Mouse (Mus musculus): ENCODE measurements around the gene Pqlc3.
"Not testable (repeated sequence)": the region's sequence is repeated elsewhere in the genome, so short reads cannot be mapped to it uniquely, and the experiment has no call there.

Gene Pqlc3

GRCm38 (mm10) chr12:16999739-17000497 lies at the start of gene Pqlc3:
Gene Pqlc3 (minus strand): TSS chr12:17000408.
- DNase-seq (ENCODE audit: low read depth, low spot score), result no peak

GRCm38 (mm10) chr12:17049796-17050195 lies 49.6 kb upstream of the Pqlc3 start:
- DNase-seq (ENCODE audit: low read depth, low spot score), result no peak

DNA sequence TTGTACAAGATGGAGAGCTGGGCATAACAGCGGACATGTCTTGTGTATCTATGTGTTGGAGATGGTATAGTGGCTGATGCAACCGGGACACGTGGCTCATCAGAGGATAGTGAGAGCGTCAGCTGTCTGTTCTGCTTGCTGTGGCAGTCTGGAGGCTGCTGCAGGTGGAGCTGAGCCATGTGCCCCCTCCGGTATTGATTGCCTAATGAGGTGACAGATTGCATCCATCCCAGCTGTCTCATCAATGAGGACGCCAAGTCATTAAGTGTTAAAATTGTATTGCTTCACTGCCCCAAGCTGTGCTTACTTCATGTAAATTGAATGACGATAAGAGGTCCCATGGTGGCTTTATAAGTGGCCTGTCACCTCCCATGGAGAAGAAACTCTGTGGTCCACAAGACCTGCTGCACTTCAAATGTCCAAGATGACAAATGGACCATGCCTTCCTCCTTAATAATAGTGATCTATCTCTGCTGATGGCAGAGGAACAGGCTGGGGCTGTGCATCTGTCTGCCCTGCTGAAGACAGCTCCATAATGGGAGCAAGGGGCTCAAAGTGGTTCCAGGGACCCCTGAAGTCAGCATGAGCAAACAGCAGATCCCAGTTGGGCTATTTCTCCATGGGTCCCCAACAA lies 48.9 kb upstream of the Pqlc3 start:
- no peak for DNase-seq (ENCODE audit: low read depth, low spot score)

- no peak for DNase-seq (ENCODE audit: low read depth, low spot score)
These were observed 43.1 kb upstream of the Pqlc3 start for GRCm38 (mm10) chr12:17043311-17043710.

GRCm38 (mm10) chr12:17040567-17040966 lies 40.4 kb upstream of the Pqlc3 start:
- no peak for DNase-seq (ENCODE audit: low read depth, low spot score)

GRCm38 (mm10) chr12:17039415-17039814 lies 39.2 kb upstream of the Pqlc3 start:
- no peak for DNase-seq (ENCODE audit: low read depth, low spot score)

DNA sequence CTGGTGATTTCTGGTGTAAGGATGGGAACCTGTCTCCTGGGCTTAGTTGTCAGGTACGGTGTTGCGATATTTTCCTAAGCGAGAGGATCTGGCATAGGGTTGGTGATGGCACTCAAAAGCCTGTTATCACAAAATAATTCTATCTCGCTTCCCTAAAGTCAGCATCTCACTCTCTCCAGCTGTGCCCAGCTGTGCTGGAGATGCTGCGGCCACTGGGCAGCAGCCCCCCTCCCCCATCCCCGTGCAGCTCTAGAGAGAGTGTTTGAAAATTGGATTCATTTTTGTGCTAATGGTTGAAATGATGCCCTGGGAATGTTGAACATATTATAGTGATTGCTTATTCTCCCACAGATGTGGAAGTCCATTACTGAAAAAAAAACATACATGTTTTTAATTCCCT lies 38.0 kb upstream of the Pqlc3 start:
- no peak for DNase-seq (ENCODE audit: low read depth, low spot score)

DNA sequence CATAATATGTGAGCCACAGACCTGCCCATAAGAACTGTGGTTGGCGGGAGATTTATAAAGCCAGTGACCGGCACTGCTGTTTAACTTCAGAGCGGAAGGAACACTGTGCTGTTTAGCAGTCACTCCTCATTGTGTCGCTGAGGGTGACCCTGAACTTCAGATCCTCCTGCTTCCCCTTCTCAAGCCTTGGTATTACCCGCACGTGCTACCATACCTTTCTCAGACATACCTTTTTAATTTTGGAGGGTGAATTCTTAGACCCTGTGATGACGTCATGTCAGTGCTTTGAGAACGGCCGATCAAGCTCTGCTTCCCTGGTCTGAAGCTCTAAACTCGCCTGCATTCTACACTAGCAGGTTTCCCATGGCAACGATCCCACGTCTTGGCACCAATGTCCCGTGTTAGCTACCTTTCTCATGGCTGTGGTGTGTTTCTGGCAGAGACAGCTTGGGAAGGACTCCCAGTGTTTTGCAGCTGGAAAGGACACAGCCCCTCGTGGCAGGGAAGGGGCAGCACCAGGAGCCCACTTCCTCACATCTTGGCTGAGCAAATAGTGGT lies 36.9 kb upstream of the Pqlc3 start:
- no peak for DNase-seq (ENCODE audit: low read depth, low spot score)

DNA sequence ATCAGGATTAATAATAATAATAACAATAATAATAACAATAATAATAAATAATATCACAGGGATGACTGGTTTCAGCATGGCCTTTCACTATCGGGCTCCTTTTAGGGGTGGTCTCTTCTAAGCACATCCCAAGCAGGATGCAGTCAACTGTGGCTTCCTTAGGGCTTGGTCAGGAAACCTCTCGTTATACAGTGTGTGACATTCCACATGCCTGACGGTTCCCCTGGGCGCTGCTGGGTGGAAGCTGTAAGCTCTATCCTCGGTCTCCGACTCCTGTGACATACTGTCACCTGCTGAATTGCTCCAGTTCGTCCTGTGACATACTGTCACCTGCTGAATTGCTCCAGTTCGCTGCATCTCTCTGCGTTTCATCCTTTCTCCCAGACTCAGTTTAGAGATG lies 36.3 kb upstream of the Pqlc3 start:
- no peak for DNase-seq (ENCODE audit: low read depth, low spot score)

GRCm38 (mm10) chr12:17035128-17035527 lies 34.9 kb upstream of the Pqlc3 start:
- DNase-seq (ENCODE audit: low read depth, low spot score), result no peak

GRCm38 (mm10) chr12:17034671-17035070 lies 34.5 kb upstream of the Pqlc3 start:
- no peak for DNase-seq (ENCODE audit: low read depth, low spot score)

DNA sequence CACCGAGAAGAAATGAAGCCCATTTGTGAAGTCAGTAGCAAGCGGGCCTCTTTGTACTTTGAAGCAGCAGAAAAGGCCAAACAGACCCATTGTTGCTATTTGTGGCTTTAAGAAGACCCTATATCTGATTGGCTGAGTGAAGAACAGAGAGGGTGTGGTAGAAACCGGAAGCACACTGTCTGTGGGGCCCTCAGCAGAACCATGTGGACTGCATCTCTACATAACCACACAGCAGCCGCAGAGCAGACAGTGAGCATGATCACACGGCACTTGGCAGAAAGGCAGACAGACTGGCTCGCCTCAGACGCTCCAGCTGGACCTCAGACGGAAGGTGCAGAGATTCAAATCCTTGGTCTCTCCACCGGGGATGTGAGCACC lies 33.2 kb upstream of the Pqlc3 start:
- no peak for DNase-seq (ENCODE audit: low read depth, low spot score)

- DNase-seq (ENCODE audit: low read depth, low spot score), result peak; percentile 64
These were observed 32.7 kb upstream of the Pqlc3 start for GRCm38 (mm10) chr12:17032694-17033463.

GRCm38 (mm10) chr12:17024554-17025110 lies 24.4 kb upstream of the Pqlc3 start:
- DNase-seq (ENCODE audit: low read depth, low spot score), result no peak

DNA sequence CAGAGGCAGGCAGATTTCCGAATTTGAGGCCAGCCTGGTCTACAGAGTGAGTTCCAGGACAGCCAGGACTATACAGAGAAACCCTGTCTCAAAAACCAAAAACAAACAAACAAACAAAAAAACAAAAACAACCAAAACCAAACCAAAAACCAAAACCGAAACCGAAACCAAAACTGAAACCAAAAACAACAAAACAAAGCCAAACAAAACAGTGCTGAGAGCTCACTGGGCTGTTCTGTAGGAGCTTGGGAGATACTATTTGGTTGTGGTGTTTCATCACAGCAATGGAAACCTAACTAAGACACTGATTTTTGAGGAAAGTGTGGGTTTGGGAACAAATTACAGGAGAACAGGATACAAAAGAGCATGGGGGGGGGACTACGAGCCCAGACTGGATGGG lies 21.9 kb upstream of the Pqlc3 start:
- no peak for DNase-seq (ENCODE audit: low read depth, low spot score)

GRCm38 (mm10) chr12:17021125-17021524 lies 20.9 kb upstream of the Pqlc3 start:
- not testable (repeated sequence) for DNase-seq (ENCODE audit: low read depth, low spot score)

DNA sequence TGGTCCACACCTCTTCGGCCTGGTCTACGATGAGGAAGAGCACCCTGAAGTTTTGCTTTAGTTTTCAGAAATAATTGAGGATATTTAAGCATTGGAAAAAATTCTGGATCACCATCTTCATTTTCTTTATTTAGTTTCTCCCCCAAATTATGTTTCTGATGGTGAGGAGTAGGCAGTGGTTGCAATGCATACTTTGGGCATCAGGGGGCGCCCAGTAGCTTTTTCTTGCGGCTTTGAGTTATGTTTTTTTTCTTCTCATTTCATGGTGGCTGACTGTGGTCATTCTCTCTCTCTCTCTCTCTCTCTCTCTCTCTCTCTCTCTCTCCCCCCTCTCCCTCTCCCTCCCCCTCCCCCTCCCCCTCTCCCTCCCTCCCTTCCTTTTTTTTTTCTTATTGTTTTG lies 18.3 kb upstream of the Pqlc3 start:
- no peak for DNase-seq (ENCODE audit: low read depth, low spot score)

- no peak for DNase-seq (ENCODE audit: low read depth, low spot score)
These were observed 15.5 kb upstream of the Pqlc3 start for GRCm38 (mm10) chr12:17015711-17016110.

DNA sequence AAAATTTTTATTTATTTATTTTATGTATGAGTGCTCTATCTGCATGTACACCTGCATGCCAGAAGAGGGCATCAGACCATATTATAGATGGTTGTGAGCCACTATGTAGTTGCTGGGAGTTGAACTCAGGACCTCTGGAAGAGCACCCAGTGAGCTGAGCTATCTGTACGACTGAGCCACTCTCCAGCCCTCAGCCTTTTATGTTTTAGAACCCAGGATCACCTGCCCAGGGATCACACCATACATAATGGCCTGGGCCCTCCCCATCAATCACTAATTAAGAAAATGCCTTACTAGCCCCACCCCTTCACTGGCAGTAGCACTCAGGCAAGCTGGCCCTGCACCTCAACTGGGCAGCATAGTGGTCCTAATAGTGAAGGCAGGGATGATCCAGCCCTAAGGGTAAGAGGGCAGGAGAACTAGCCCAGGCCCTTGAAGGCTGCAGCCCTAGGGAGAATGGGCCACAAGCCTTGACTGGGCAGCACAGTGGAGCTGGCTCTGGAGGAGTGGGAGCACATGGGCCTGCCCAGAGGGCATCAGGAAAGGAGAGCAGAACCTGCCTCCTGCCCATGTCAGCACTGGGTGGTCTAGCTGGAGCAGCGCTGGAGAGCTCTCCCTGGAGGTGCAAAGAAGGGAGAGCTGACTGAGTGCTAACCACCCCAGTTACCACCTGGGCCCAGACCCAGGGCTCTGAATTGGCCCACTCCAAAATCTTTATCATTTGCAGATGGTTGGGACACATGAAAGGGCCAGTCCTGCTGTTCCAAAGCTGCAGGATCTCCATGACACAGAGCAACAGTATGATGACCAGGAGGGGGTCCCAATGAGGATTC lies 12.1 kb upstream of the Pqlc3 start:
- no peak for DNase-seq (ENCODE audit: low read depth, low spot score)

DNA sequence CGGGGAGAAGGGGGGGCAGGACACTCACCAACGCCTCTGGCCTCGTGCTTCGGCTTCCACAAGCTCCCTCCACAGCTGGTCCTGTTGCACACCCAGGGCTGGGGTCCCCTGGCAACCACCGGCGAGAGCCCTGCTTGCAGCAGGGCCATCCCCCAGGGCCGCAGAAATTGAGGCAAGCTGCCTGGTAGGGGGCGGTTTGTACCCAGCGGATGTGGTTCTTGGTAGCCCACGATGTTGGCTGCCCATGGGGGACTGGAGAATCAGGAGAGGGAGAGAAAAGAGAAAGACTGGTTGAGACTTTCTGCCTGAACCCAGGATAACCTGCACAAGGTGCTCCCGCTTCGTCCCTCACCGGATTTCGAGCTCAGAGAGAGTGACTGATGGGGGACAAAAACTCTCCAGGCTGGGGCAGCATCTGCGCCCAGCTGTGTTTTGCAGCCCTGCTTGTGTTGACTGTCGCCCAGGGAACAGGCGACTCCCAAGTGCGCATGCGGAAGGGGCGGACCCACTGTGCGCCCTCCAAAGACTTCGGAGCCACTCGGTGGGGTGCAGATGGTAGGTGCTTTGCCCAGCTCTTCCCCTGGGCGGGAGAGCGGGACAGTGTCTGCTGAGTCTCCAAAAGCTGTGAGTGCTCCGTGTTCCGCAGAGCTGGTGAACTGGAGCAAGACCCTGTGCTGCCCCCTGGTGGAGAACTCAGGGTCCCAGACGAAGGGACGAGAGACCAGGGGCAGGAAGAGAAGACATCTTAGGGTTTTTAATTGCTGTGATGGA lies 11.1 kb upstream of the Pqlc3 start, which contains the start of gene 2410004P03Rik:
TSS of gene 2410004P03Rik (minus strand) at position 628 of the 771 bp plus-strand sequence.
- DNase-seq (ENCODE audit: low read depth, low spot score), result no peak

All from brain, embryonic 18.5 days (tissue).